Mouse (Mus musculus): ENCODE measurements around the gene Ogdh. TPM values are rescaled to one million over a fixed set of nuclear protein-coding genes. Genes with fewer than 3 reads are reported as not detected.

Ogdh gene
- polyA plus RNA-seq, 2 experiments, result 41.8 to 60.6 TPM

DNA sequence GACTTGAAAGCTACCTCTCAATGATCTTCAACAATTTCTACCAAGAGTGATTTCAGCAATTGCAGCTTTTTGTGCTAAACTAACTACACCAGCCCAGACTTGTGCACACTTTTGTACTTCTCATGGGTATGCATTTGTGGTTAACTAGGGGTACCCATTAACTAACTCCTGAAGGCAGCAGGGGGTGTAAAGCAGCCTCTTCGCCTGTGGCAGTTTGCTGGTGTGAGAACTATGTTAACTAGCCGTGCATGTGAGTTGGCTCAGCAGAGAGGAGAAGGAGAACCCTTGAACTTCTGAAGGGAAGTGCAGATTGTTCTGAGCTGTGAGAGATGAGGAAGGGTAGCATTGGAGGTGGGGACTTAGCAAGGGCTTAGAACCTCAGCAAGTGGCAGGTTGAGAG is 11.4 kb downstream of the Ogdh start:
- WGBS (ENCODE audit: insufficient replicate concordance), result 70% methylated on average over 2 of the region's 2 CpGs
- Histone ChIP-seq H3K4me3 (ENCODE audit: insufficient read depth in 1 of 2, low read depth in 2 of 2, low read length in 2 of 2) (no peak overlapping the region), H3K9ac (replicated peaks) (no peak overlapping the region), H3K9me3 (ENCODE audit: control insufficient read depth, low read length) (no peaks in the 10 kb centered on the region), H3K27ac (no peak overlapping the region), H3K4me1 (replicated peaks; ENCODE audit: control insufficient read depth in 2 of 2, insufficient read depth in 2 of 2, low read length in 1 of 2) (no peaks in the 10 kb centered on the region), H3K4me2 (ENCODE audit: low read depth) (no peak overlapping the region), H3K36me3 (replicated peaks; ENCODE audit: control insufficient read depth, insufficient read depth, low read depth) (peaks cover 66% of the 10 kb centered on the region), H3K27me3 (ENCODE audit: control insufficient read depth, insufficient read depth, low read length) (no peaks in the 10 kb centered on the region)
- no peak for ATAC-seq (ENCODE audit: insufficient read depth)
- DNase-seq (ENCODE audit: low read depth in 3 of 3, low spot score in 3 of 3), result no peak
- TF ChIP-seq CTCF (IDR thresholded peaks at IDR 0.05; ENCODE audit: low read depth), result no peak
- no peak for TF ChIP-seq EP300 (IDR thresholded peaks at IDR 0.05; ENCODE audit: low read depth)

DNA sequence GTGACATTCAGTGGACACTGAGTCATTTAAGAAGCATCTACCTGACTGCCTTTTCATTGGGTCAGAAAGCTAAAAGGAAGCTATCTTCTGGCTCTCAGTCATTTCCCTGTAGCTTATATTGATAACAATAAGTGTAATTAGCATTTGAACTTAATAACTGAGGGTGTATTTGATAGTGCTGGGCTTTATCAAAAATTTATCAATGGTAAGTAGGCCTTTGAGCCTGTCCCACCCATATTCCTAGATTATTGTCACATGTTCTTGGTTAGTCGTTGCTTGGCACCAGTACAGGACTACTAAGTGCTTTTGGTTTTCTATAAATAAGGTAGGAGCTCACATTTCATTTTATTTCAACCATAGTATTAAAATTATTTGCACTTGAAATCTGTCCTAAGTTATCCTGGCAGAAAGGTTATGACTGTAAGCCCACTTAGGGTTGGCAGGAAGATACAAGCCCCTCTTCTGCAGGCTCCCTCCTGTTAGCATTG is 14.6 kb downstream of the Ogdh start:
- ATAC-seq (ENCODE audit: insufficient read depth), result no peak

DNA sequence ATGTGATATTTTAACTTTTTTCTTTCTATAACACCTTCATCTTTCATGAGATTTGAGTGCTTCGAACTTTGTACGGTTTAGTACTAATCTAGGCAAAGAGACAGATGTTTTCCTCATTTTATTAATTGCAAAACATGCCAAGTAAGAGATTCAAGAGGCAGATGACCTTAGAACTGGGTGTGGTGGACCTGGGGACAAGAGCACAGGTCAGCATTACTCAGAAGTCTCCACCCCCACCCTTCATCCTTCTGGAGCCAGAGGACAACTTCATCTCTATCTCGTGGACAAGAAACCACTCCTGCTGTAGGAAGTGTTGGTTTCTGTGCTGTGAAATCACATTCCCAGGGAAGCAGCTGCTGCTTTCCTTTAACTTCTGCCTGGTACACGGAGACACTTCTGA is 16.7 kb downstream of the Ogdh start:
- H3K36me3 ChIP-seq (replicated peaks; ENCODE audit: control insufficient read depth, insufficient read depth, low read depth), result peaks cover 24% of the 10 kb centered on the region
- DNase-seq (ENCODE audit: low read depth in 3 of 3, low spot score in 3 of 3), result no peak
- WGBS (ENCODE audit: insufficient replicate concordance), result 85% methylated on average over 4 of the region's 4 CpGs
- no peaks in the 10 kb centered on the region for H3K27me3 ChIP-seq (ENCODE audit: control insufficient read depth, insufficient read depth, low read length)
- H3K9ac ChIP-seq (replicated peaks), result no peak overlapping the region
- H3K4me1 ChIP-seq (replicated peaks; ENCODE audit: control insufficient read depth in 2 of 2, insufficient read depth in 2 of 2, low read length in 1 of 2), result no peaks in the 10 kb centered on the region
- TF ChIP-seq EP300 (IDR thresholded peaks at IDR 0.05; ENCODE audit: low read depth), result no peak
- TF ChIP-seq CTCF (IDR thresholded peaks at IDR 0.05; ENCODE audit: low read depth), result no peak
- no peak for ATAC-seq (ENCODE audit: insufficient read depth)
- H3K27ac ChIP-seq, result no peak overlapping the region
- no peak overlapping the region for H3K4me3 ChIP-seq (ENCODE audit: insufficient read depth in 1 of 2, low read depth in 2 of 2, low read length in 2 of 2)
- no peaks in the 10 kb centered on the region for H3K9me3 ChIP-seq (ENCODE audit: control insufficient read depth, low read length)
- no peak overlapping the region for H3K4me2 ChIP-seq (ENCODE audit: low read depth)

More for the DNA sequence above, 14.6 kb downstream of the Ogdh start:
- Histone ChIP-seq H3K4me3 (ENCODE audit: insufficient read depth in 1 of 2, low read depth in 2 of 2, low read length in 2 of 2) (no peak overlapping the region), H3K27ac (no peak overlapping the region), H3K4me1 (replicated peaks; ENCODE audit: control insufficient read depth in 2 of 2, insufficient read depth in 2 of 2, low read length in 1 of 2) (no peaks in the 10 kb centered on the region), H3K36me3 (replicated peaks; ENCODE audit: control insufficient read depth, insufficient read depth, low read depth) (peaks cover 37% of the 10 kb centered on the region), H3K9me3 (ENCODE audit: control insufficient read depth, low read length) (no peaks in the 10 kb centered on the region), H3K27me3 (ENCODE audit: control insufficient read depth, insufficient read depth, low read length) (no peaks in the 10 kb centered on the region), H3K9ac (replicated peaks) (no peak overlapping the region), H3K4me2 (ENCODE audit: low read depth) (no peak overlapping the region)
- 55% methylated on average over 1 of the region's 1 CpGs for WGBS (ENCODE audit: insufficient replicate concordance)
- TF ChIP-seq EP300 (IDR thresholded peaks at IDR 0.05; ENCODE audit: low read depth) (no peak), CTCF (IDR thresholded peaks at IDR 0.05; ENCODE audit: low read depth) (no peak)
- no peak for DNase-seq (ENCODE audit: low read depth in 3 of 3, low spot score in 3 of 3)

DNA sequence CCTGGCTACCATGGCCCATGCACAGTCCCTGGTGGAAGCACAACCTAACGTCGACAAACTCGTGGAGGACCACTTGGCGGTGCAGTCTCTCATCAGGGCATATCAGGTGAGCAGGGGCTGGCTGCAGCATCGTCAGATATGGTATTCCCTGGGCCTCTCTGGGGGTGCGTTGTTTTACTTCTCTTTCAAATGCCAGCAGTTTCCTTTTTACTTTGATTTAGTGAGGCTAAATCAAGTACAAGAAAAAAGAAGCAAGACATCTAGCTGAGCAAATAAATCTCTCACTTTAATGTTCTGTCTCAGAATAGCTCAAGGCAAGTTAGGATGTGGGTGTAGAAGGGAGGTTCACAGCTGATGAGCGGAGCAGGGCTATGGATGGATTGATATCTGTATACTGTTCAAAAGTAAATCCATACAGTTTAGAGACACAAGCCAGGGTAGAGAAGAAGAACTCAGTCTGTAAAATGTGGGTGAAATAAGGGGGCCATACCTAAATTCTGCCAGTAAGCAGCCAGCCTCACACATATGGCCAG is 22.5 kb downstream of the Ogdh start:
- Histone ChIP-seq H3K27me3 (ENCODE audit: control insufficient read depth, insufficient read depth, low read length) (no peaks in the 10 kb centered on the region), H3K9ac (replicated peaks) (no peak overlapping the region), H3K4me3 (ENCODE audit: insufficient read depth in 1 of 2, low read depth in 2 of 2, low read length in 2 of 2) (no peak overlapping the region), H3K4me1 (replicated peaks; ENCODE audit: control insufficient read depth in 2 of 2, insufficient read depth in 2 of 2, low read length in 1 of 2) (no peaks in the 10 kb centered on the region), H3K4me2 (ENCODE audit: low read depth) (no peak overlapping the region), H3K9me3 (ENCODE audit: control insufficient read depth, low read length) (no peaks in the 10 kb centered on the region), H3K27ac (no peak overlapping the region), H3K36me3 (replicated peaks; ENCODE audit: control insufficient read depth, insufficient read depth, low read depth) (peaks cover 51% of the 10 kb centered on the region)
- DNase-seq (ENCODE audit: low read depth in 3 of 3, low spot score in 3 of 3), result no peak
- no peak for ATAC-seq (ENCODE audit: insufficient read depth)
- TF ChIP-seq CTCF (IDR thresholded peaks at IDR 0.05; ENCODE audit: low read depth), result no peak
- no peak for TF ChIP-seq EP300 (IDR thresholded peaks at IDR 0.05; ENCODE audit: low read depth)
- WGBS (ENCODE audit: insufficient replicate concordance), result 74% methylated on average over 7 of the region's 7 CpGs

DNA sequence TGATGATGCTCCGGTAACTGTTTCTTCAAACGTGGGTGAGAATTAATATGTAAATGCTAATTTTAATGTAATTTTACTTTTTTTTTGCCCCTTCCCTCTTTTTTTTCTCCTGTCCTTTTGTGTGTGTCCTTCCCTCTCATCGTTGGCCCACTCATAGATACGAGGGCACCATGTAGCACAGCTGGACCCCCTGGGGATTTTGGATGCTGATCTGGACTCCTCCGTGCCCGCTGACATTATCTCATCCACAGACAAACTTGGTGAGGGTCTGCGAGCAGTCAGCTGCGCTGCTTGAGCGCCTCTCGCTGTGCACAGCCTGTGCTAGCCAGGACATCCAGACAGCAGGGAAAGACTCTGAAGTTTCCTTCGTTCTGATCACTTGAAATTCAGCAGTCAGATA is 25.4 kb downstream of the Ogdh start:
- DNase-seq (ENCODE audit: low read depth in 3 of 3, low spot score in 3 of 3) (no peak), ATAC-seq (ENCODE audit: insufficient read depth) (no peak)
- H3K4me2 ChIP-seq (ENCODE audit: low read depth), result no peak overlapping the region
- no peak overlapping the region for H3K9ac ChIP-seq (replicated peaks)
- H3K27ac ChIP-seq, result no peak overlapping the region
- no peak for TF ChIP-seq EP300 (IDR thresholded peaks at IDR 0.05; ENCODE audit: low read depth)
- no peak for TF ChIP-seq CTCF (IDR thresholded peaks at IDR 0.05; ENCODE audit: low read depth)
- H3K4me3 ChIP-seq (ENCODE audit: insufficient read depth in 1 of 2, low read depth in 2 of 2, low read length in 2 of 2), result no peak overlapping the region
- no peaks in the 10 kb centered on the region for H3K27me3 ChIP-seq (ENCODE audit: control insufficient read depth, insufficient read depth, low read length)
- H3K4me1 ChIP-seq (replicated peaks; ENCODE audit: control insufficient read depth in 2 of 2, insufficient read depth in 2 of 2, low read length in 1 of 2), result no peaks in the 10 kb centered on the region
- WGBS (ENCODE audit: insufficient replicate concordance), result 90% methylated on average over 11 of the region's 11 CpGs
- no peaks in the 10 kb centered on the region for H3K9me3 ChIP-seq (ENCODE audit: control insufficient read depth, low read length)
- peaks cover 66% of the 10 kb centered on the region for H3K36me3 ChIP-seq (replicated peaks; ENCODE audit: control insufficient read depth, insufficient read depth, low read depth)
